In the genomic region with DNA sequence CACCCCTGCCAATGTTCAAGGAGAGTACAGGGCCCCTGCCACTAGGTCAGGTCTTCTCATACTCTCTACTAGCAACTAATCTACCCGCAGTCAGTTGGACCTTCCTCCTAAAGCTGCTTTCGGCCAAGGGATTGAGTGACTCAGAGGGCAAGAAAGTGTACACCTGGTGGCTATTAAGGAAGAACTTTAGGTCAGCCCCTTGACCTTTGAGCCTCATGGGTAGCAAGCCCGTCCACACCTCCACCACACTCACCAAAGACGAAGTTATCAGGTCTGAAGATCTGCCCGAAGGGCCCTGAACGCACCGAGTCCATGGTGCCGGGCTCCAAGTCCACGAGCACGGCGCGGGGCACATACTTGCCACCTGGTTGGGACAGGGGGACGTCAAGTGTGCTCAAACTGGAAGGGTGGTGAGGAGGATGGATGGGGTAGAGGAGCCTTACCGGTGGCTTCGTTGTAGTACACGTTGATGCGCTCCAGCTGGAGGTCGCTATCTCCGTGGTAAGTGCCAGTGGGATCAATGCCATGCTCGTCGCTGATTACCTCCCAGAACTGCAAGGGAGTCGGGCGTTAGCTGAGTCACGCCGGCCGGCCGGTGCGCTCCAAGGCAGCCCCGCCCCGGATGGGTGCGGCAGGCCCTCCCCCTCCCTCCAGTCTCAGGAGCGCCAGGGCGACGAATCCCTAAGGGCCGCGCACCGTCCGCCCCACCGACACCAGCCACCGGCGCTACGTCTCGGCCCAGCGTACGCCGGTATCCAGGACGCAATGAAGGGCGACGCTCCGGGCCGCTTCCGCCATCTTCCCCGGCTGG, we compare ENCODE assay signal across 8 mouse cellular contexts. TPM values are rescaled to one million over a fixed set of nuclear protein-coding genes. Genes with fewer than 3 reads are reported as not detected.
DNase-seq lines count a peak whose midpoint lies in the region; ATAC-seq lines count a peak whose summit lies in the region.

No protein-coding gene starts in this region.

- peak; percentile 44 for ATAC-seq in frontal cortex, adult (ENCODE audit: low TSS enrichment)
- ATAC-seq in hindbrain, embryonic 12.5 days (ENCODE audit: low FRiP score), result peak; percentile 57
- ATAC-seq in megakaryocyte, adult 5-6 weeks (ENCODE audit: poor library complexity, severe bottlenecking), result peak; percentile 50

- peak overlapping the region; percentile 72 for H3K4me3 ChIP-seq in hindbrain, embryonic 12.5 days

- H3K36me3 ChIP-seq in hindbrain, embryonic 12.5 days, result peaks cover 5% of the 10 kb centered on the region

- no peaks in the 10 kb centered on the region for H3K9me3 ChIP-seq in hindbrain, embryonic 12.5 days (replicated peaks)

- H3K27me3 ChIP-seq in hindbrain, embryonic 12.5 days, result no peaks in the 10 kb centered on the region

- H3K27ac ChIP-seq in hindbrain, embryonic 12.5 days, result peak overlapping the region; percentile 91

- H3K4me2 ChIP-seq in hindbrain, embryonic 12.5 days (replicated peaks), result peak overlapping the region; percentile 81

- H3K4me1 ChIP-seq in hindbrain, embryonic 12.5 days, result peaks cover 22% of the 10 kb centered on the region

- WGBS in hindbrain, embryonic 12.5 days, result 2% methylated on average over 45 of the region's 53 CpGs

- intact Hi-C loops in left cerebral cortex, postnatal 14 days (cut with DNase I), result no loop called here

- DNase-seq in MEL-GATA-1-ER (ENCODE audit: extremely low read depth, low read depth), result peak; percentile 65
- DNase-seq in c-Kit-positive CD71-negative TER-119-negative erythroid progenitor cells, embryonic 14.5 days (ENCODE audit: low read depth), result peak; percentile 79
- peak; percentile 75 to 77 for DNase-seq in left cerebral cortex, postnatal 14 days (ENCODE audit: low spot score in 2 of 2)
- DNase-seq in skeletal muscle tissue, adult 2 months (ENCODE audit: low read depth, low spot score), result peak; percentile 86
- DNase-seq in urinary bladder, postnatal 4 days (ENCODE audit: low spot score in 2 of 2), result peak; percentile 73 to 83

- peak overlapping the region; percentile 84 for H3K9ac ChIP-seq in hindbrain, embryonic 12.5 days

RNA-seq across cellular contexts. Expression of a gene that starts 0.6 kb away (rescaled TPM):
- polyA plus RNA-seq in hindbrain, embryonic 12.5 days (2016; fragmentation: Nextera tagmentation; extraction: Ambion mirVana), result 391 and 416 TPM in 2 replicates
- 100 to 1,000 TPM; 478 to 505 TPM for total RNA-seq in left cerebral cortex, postnatal 14 days (2021)
- total RNA-seq in megakaryocyte, adult 5-6 weeks (2015), result 269 and 285 TPM in 2 replicates
- 371 and 385 TPM in 2 replicates for total RNA-seq in megakaryocyte, adult 5-6 weeks (2017)

RNA-seq across cellular contexts. Expression of a gene that starts 5.3 kb away (rescaled TPM):
- 0.19 TPM in 1 of 2 replicates, not detected in the other for polyA plus RNA-seq in hindbrain, embryonic 12.5 days (2016; fragmentation: Nextera tagmentation; extraction: Ambion mirVana)
- not detected for total RNA-seq in left cerebral cortex, postnatal 14 days (2021)
- 0.20 and 0.57 TPM in 2 replicates for total RNA-seq in megakaryocyte, adult 5-6 weeks (2015)
- total RNA-seq in megakaryocyte, adult 5-6 weeks (2017), result not detected in 2 replicates

RNA-seq across cellular contexts. Expression of a gene that starts 9.4 kb away (rescaled TPM):
- polyA plus RNA-seq in hindbrain, embryonic 12.5 days (2016; fragmentation: Nextera tagmentation; extraction: Ambion mirVana), result not detected in 2 replicates
- total RNA-seq in left cerebral cortex, postnatal 14 days (2021), result under 1 TPM; 0.27 to 0.44 TPM
- not detected in 2 replicates for total RNA-seq in megakaryocyte, adult 5-6 weeks (2015)
- not detected in 2 replicates for total RNA-seq in megakaryocyte, adult 5-6 weeks (2017)

RNA-seq across cellular contexts. Expression of a gene that starts 10.3 kb away (rescaled TPM):
- not detected in 2 replicates for polyA plus RNA-seq in hindbrain, embryonic 12.5 days (2016; fragmentation: Nextera tagmentation; extraction: Ambion mirVana)
- not detected for total RNA-seq in left cerebral cortex, postnatal 14 days (2021)
- not detected in 2 replicates for total RNA-seq in megakaryocyte, adult 5-6 weeks (2015)
- not detected in 2 replicates for total RNA-seq in megakaryocyte, adult 5-6 weeks (2017)

RNA-seq across cellular contexts. Expression of a gene that starts 12.6 kb away (rescaled TPM):
- polyA plus RNA-seq in hindbrain, embryonic 12.5 days (2016; fragmentation: Nextera tagmentation; extraction: Ambion mirVana), result 107 and 117 TPM in 2 replicates
- 10 to 100 TPM; 49.9 to 52.1 TPM for total RNA-seq in left cerebral cortex, postnatal 14 days (2021)
- 21.4 and 23.8 TPM in 2 replicates for total RNA-seq in megakaryocyte, adult 5-6 weeks (2015)
- 30.1 and 36.5 TPM in 2 replicates for total RNA-seq in megakaryocyte, adult 5-6 weeks (2017)

Comparison
In these comparisons a context has a peak if more than half of its experiments do, and no peak if none do; other contexts are left out.
1. Peak in every context shown above with its lines: DNase-seq, ATAC-seq, H3K4me3 ChIP-seq and H3K27ac ChIP-seq.